Mouse (Mus musculus) forebrain, embryonic 11.5 days (tissue): Measurements from ENCODE around the gene Evx1. TPM values are rescaled to one million over a fixed set of nuclear protein-coding genes. Genes with fewer than 3 reads are reported as not detected.
A peak's percentile ranks its signal among the peaks of the same experiment; 100 is the strongest.

Source experiments
- ATAC-seq: fragments of 200-750 bp; cut with Nextera tagmentation; replicated peaks from 2 replicates; pipeline ENCODE4 v1.8.0; 2017; ENCODE audit warnings: moderate TSS enrichment; ENCODE audit not compliant: low FRiP score
- DNase-seq: peaks from one replicate; pipeline ENCODE4 v3.0.0-alpha.2; 2017; ENCODE audit warnings: low spot score
- H3K27ac ChIP-seq: fragments of 300-500 bp; sonication (generic); 2 replicates; pipeline ENCODE4 v1.5.1; 2014; ENCODE audit warnings: low read depth, low read length
- H3K27me3 ChIP-seq: fragments of 300-500 bp; sonication (generic); 2 replicates; pipeline ENCODE4 v1.6.1; 2014; ENCODE audit warnings: mild to moderate bottlenecking, low read length, mixed read lengths; ENCODE audit not compliant: control insufficient read depth, insufficient read depth
- H3K36me3 ChIP-seq: fragments of 300-500 bp; sonication (generic); 2 replicates; pipeline ENCODE4 v1.6.1; 2014; ENCODE audit warnings: mild to moderate bottlenecking, low read length, moderate library complexity, mixed read lengths; ENCODE audit not compliant: control insufficient read depth, insufficient read depth
- H3K4me1 ChIP-seq: fragments of 300-500 bp; sonication (generic); replicated peaks from 2 replicates; pipeline ENCODE4 v1.6.1; 2014; ENCODE audit warnings: low read length, mixed read lengths; ENCODE audit not compliant: control insufficient read depth, insufficient read depth
- H3K4me2 ChIP-seq: fragments of 300-500 bp; sonication (generic); 2 replicates; pipeline ENCODE4 v1.6.1; 2014; ENCODE audit warnings: low read depth, mild to moderate bottlenecking, low read length, moderate library complexity, mixed read lengths; ENCODE audit not compliant: severe bottlenecking
- H3K4me3 ChIP-seq: fragments of 300-500 bp; sonication (generic); 2 replicates; pipeline ENCODE4 v1.5.1; 2014; ENCODE audit warnings: low read depth, low read length
- H3K9ac ChIP-seq: fragments of 300-500 bp; sonication (generic); 2 replicates; pipeline ENCODE4 v1.6.1; 2014; ENCODE audit warnings: low read length
- H3K9me3 ChIP-seq: fragments of 300-500 bp; sonication (generic); 2 replicates; pipeline ENCODE4 v1.6.1; 2016; ENCODE audit warnings: low read length, mixed read lengths; ENCODE audit not compliant: control insufficient read depth
- WGBS: fragments of 180-500 bp; shearing (Covaris S2); extraction: QIAGEN DNeasy Blood & Tissue Kit; methylation state at CpG from one replicate; pipeline ENCODE4 v1.1.7; 2014; 5-methylcytosine and 5-hydroxymethylcytosine counted together
- polyA plus RNA-seq: library from polyadenylated mRNA; unstranded; fragments of >200 nt; fragmentation: Nextera tagmentation; extraction: Ambion mirVana; gene quantifications from 2 replicates; pipeline ENCODE4 v1.2.1, GENCODE M21; 2014

The Evx1 gene
- polyA plus RNA-seq, 1 experiment from 2014 or later: not detected

- peak overlapping the region; percentile 29 for H3K4me3 ChIP-seq
- H3K9me3 ChIP-seq: no peaks in the 10 kb centered on the region
- DNase-seq (peak; percentile 80), ATAC-seq (0 out of 2 replicates have a peak, but pooled peaks have one; percentile 39)
- no peak overlapping the region for H3K27ac ChIP-seq
- peak overlapping the region; percentile 35 for H3K9ac ChIP-seq
- WGBS: 1% methylated on average over 30 of the region's 30 CpGs
- no peaks in the 10 kb centered on the region for H3K36me3 ChIP-seq
- peaks cover 5% of the 10 kb centered on the region; the same call in 1 of the 2 replicates for H3K4me1 ChIP-seq
- peaks cover 64% of the 10 kb centered on the region for H3K27me3 ChIP-seq
- H3K4me2 ChIP-seq: peak overlapping the region; percentile 64
Observed at GRCm38 (mm10) chr6:52305877-52306389, 7.4 kb upstream of the Evx1 start.

GRCm38 (mm10) chr6:52309766-52310165 is 3.5 kb upstream of the Evx1 start:
- DNase-seq: no peak
- H3K9me3 ChIP-seq: no peaks in the 10 kb centered on the region
- no peak overlapping the region for H3K4me2 ChIP-seq

GRCm38 (mm10) chr6:52310366-52310765 is 2.9 kb upstream of the Evx1 start:
- no peak for ATAC-seq
- WGBS: under 1% methylated on average over 24 of the region's 24 CpGs
- H3K4me3 ChIP-seq: no peak overlapping the region

More at GRCm38 (mm10) chr6:52309766-52310165, 3.5 kb upstream of the Evx1 start:
- Histone ChIP-seq H3K36me3 (no peaks in the 10 kb centered on the region), H3K4me3 (no peak overlapping the region), H3K9ac (no peak overlapping the region), H3K27ac (no peak overlapping the region), H3K27me3 (peaks cover 95% of the 10 kb centered on the region), H3K4me1 (peaks cover 5% of the 10 kb centered on the region; the same call in 1 of the 2 replicates)
- ATAC-seq: no peak
- 3% methylated on average over 10 of the region's 10 CpGs for WGBS

GRCm38 (mm10) chr6:52311661-52312557 is 1.4 kb upstream of the Evx1 start:
- Histone ChIP-seq H3K27me3 (peaks cover 98% of the 10 kb centered on the region), H3K9ac (no peak overlapping the region), H3K9me3 (no peaks in the 10 kb centered on the region), H3K36me3 (no peaks in the 10 kb centered on the region), H3K4me2 (no peak overlapping the region), H3K27ac (no peak overlapping the region), H3K4me1 (peaks cover 4% of the 10 kb centered on the region; the same call in 1 of the 2 replicates), H3K4me3 (no peak overlapping the region)
- DNase-seq (no peak), ATAC-seq (no peak)
- whole genome bisulfite sequencing: 2% methylated on average over 6 of the region's 6 CpGs

More at GRCm38 (mm10) chr6:52310366-52310765, 2.9 kb upstream of the Evx1 start:
- H3K36me3 ChIP-seq: no peaks in the 10 kb centered on the region
- no peak overlapping the region for H3K4me2 ChIP-seq
- peak; percentile 61 for DNase-seq
- no peaks in the 10 kb centered on the region for H3K9me3 ChIP-seq
- H3K27ac ChIP-seq: no peak overlapping the region
- peaks cover 5% of the 10 kb centered on the region; the same call in 1 of the 2 replicates for H3K4me1 ChIP-seq
- H3K9ac ChIP-seq: no peak overlapping the region
- peaks cover 98% of the 10 kb centered on the region for H3K27me3 ChIP-seq

GRCm38 (mm10) chr6:52312558-52312915 is 761 bp upstream of the Evx1 start:
- H3K4me3 ChIP-seq: no peak overlapping the region
- under 1% methylated on average over 8 of the region's 8 CpGs for WGBS
- H3K36me3 ChIP-seq: no peaks in the 10 kb centered on the region
- DNase-seq (no peak), ATAC-seq (no peak)
- no peak overlapping the region for H3K9ac ChIP-seq
- no peak overlapping the region for H3K4me2 ChIP-seq
- H3K9me3 ChIP-seq: no peaks in the 10 kb centered on the region
- H3K27me3 ChIP-seq: peaks cover 98% of the 10 kb centered on the region
- peaks cover 4% of the 10 kb centered on the region; the same call in 1 of the 2 replicates for H3K4me1 ChIP-seq
- no peak overlapping the region for H3K27ac ChIP-seq

GRCm38 (mm10) chr6:52314304-52315100 is 1.2 kb downstream of the Evx1 start:
- DNase-seq (no peak), ATAC-seq (no peak)
- Histone ChIP-seq H3K4me3 (no peak overlapping the region), H3K27me3 (peaks cover 98% of the 10 kb centered on the region), H3K4me2 (no peak overlapping the region), H3K9me3 (no peaks in the 10 kb centered on the region), H3K27ac (no peak overlapping the region), H3K36me3 (no peaks in the 10 kb centered on the region), H3K4me1 (peaks cover 4% of the 10 kb centered on the region; the same call in 1 of the 2 replicates), H3K9ac (no peak overlapping the region)
- WGBS: under 1% methylated on average over 27 of the region's 27 CpGs

GRCm38 (mm10) chr6:52315441-52316412 is 2.4 kb downstream of the Evx1 start:
- Histone ChIP-seq H3K4me3 (no peak overlapping the region), H3K4me2 (no peak overlapping the region), H3K36me3 (no peaks in the 10 kb centered on the region), H3K9me3 (no peaks in the 10 kb centered on the region), H3K9ac (no peak overlapping the region), H3K27me3 (peaks cover 98% of the 10 kb centered on the region), H3K4me1 (peaks cover 4% of the 10 kb centered on the region; the same call in 1 of the 2 replicates), H3K27ac (no peak overlapping the region)
- no peak for ATAC-seq
- WGBS: 1% methylated on average over 27 of the region's 27 CpGs
- DNase-seq: peak; percentile 64
